Mouse (Mus musculus) liver, embryonic 11.5 days (tissue): ENCODE data around the gene Myrf. TPM values are rescaled to one million over a fixed set of nuclear protein-coding genes. Genes with fewer than 3 reads are reported as not detected.

Experiments used
- ATAC-seq: fragments of 200-750 bp; cut with Nextera tagmentation; replicated peaks from 2 replicates; pipeline ENCODE4 v1.8.0; 2017; ENCODE audit warnings: moderate number of reproducible peaks, mild to moderate bottlenecking, moderate TSS enrichment, moderate library complexity; ENCODE audit not compliant: low FRiP score
- DNase-seq: peaks from one replicate; pipeline ENCODE4 v3.0.0-alpha.2; 2017; ENCODE audit warnings: low spot score
- H3K27ac ChIP-seq: fragments of 300-500 bp; sonication (generic); 2 replicates; pipeline ENCODE4 v1.5.1; 2014; ENCODE audit warnings: mild to moderate bottlenecking, low read depth, low read length, control low read depth
- H3K27me3 ChIP-seq: fragments of 300-500 bp; sonication (generic); replicated peaks from 2 replicates; pipeline ENCODE4 v1.6.1; 2014; ENCODE audit warnings: low read length, mixed read lengths; ENCODE audit not compliant: control insufficient read depth, insufficient read depth
- H3K36me3 ChIP-seq: fragments of 300-500 bp; sonication (generic); 2 replicates; pipeline ENCODE4 v1.6.1; 2014; ENCODE audit warnings: mild to moderate bottlenecking, low read length, moderate library complexity, mixed read lengths; ENCODE audit not compliant: control insufficient read depth, insufficient read depth
- H3K4me1 ChIP-seq: fragments of 300-500 bp; sonication (generic); replicated peaks from 2 replicates; pipeline ENCODE4 v1.6.1; 2014; ENCODE audit warnings: low read length, mixed read lengths; ENCODE audit not compliant: control insufficient read depth, insufficient read depth
- H3K4me2 ChIP-seq: fragments of 300-500 bp; sonication (generic); 2 replicates; pipeline ENCODE4 v1.6.1; 2014; ENCODE audit warnings: mild to moderate bottlenecking, control low read depth, moderate library complexity
- H3K4me3 ChIP-seq: fragments of 300-500 bp; sonication (generic); 2 replicates; pipeline ENCODE4 v1.5.1; 2014; ENCODE audit warnings: low read depth, low read length, control low read depth
- H3K9ac ChIP-seq: fragments of 300-500 bp; sonication (generic); 2 replicates; pipeline ENCODE4 v1.6.1; 2014; ENCODE audit warnings: low read depth, low read length, control low read depth
- H3K9me3 ChIP-seq: fragments of 300-500 bp; sonication (generic); 2 replicates; pipeline ENCODE4 v1.6.1; 2016; ENCODE audit warnings: low read length, inconsistent platforms, mixed read lengths; ENCODE audit not compliant: control insufficient read depth
- WGBS: fragments of 180-500 bp; shearing (Covaris S2); extraction: QIAGEN DNeasy Blood & Tissue Kit; methylation state at CpG from one replicate; pipeline ENCODE4 v1.1.7; 2014; 5-methylcytosine and 5-hydroxymethylcytosine counted together
- polyA plus RNA-seq: library from polyadenylated mRNA; unstranded; fragments of >200 nt; fragmentation: Nextera tagmentation; extraction: Ambion mirVana; gene quantifications from 2 replicates; pipeline ENCODE4 v1.2.1, GENCODE M21; 2014

The Myrf gene
- polyA plus RNA-seq, 1 experiment from 2014 or later: 24.1 TPM

GRCm38 (mm10) chr19:10185876-10186275, 54.7 kb downstream of the Myrf start:
- H3K9me3 ChIP-seq: no peaks in the 10 kb centered on the region
- no peak for ATAC-seq
- peaks cover 9% of the 10 kb centered on the region for H3K4me1 ChIP-seq
- 93% methylated on average over 3 of the region's 3 CpGs for WGBS
- no peak overlapping the region for H3K4me3 ChIP-seq
- no peak overlapping the region for H3K4me2 ChIP-seq
- H3K9ac ChIP-seq: no peak overlapping the region; the same call in 1 of the 2 replicates
- no peaks in the 10 kb centered on the region for H3K27me3 ChIP-seq
- peaks cover 51% of the 10 kb centered on the region for H3K36me3 ChIP-seq
- DNase-seq: no peak
- H3K27ac ChIP-seq: no peak overlapping the region

- H3K9ac ChIP-seq: peak overlapping the region; percentile 95
- H3K4me3 ChIP-seq: peak overlapping the region; percentile 86
- H3K36me3 ChIP-seq: peaks cover 36% of the 10 kb centered on the region
- H3K27ac ChIP-seq: peak overlapping the region; percentile 87; the same call in 1 of the 2 replicates
- no peaks in the 10 kb centered on the region for H3K9me3 ChIP-seq
- DNase-seq: no peak
- 34% methylated on average over 12 of the region's 12 CpGs for WGBS
- H3K4me1 ChIP-seq: peaks cover 9% of the 10 kb centered on the region
- peak; percentile 12; the same call in 1 of the 2 replicates for ATAC-seq
- H3K4me2 ChIP-seq: peak overlapping the region; percentile 93
- H3K27me3 ChIP-seq: no peaks in the 10 kb centered on the region
These were observed 56.5 kb downstream of the Myrf start for GRCm38 (mm10) chr19:10184096-10184495.

- H3K27me3 ChIP-seq: no peaks in the 10 kb centered on the region
- ATAC-seq (peak; percentile 56), DNase-seq (peak; percentile 73)
- no peaks in the 10 kb centered on the region for H3K9me3 ChIP-seq
- WGBS: 2% methylated on average over 35 of the region's 35 CpGs
- peaks cover 9% of the 10 kb centered on the region for H3K4me1 ChIP-seq
- H3K36me3 ChIP-seq: peaks cover 29% of the 10 kb centered on the region
- H3K4me3 ChIP-seq: peak overlapping the region; percentile 86
- H3K4me2 ChIP-seq: peak overlapping the region; percentile 93
- H3K9ac ChIP-seq: peak overlapping the region; percentile 95
- peak overlapping the region; percentile 87 for H3K27ac ChIP-seq
These were observed 57.1 kb downstream of the Myrf start for GRCm38 (mm10) chr19:10183299-10183983.

GRCm38 (mm10) chr19:10182670-10183298, 57.8 kb downstream of the Myrf start, which contains the start of gene Fads1:
TSS of gene Fads1 (plus strand) at chr19:10182888.
- Histone ChIP-seq H3K4me3 (peak within 1 kb of the TSS; percentile 86), H3K9me3 (no peaks in the 10 kb centered on the region), H3K4me1 (peaks cover 9% of the 10 kb centered on the region), H3K4me2 (peak within 1 kb of the TSS; percentile 93), H3K27ac (peak within 1 kb of the TSS; percentile 87), H3K9ac (peak within 1 kb of the TSS; percentile 95), H3K27me3 (no peaks in the 10 kb centered on the region), H3K36me3 (peaks cover 24% of the 10 kb centered on the region)
- peak; percentile 95 for ATAC-seq
- DNase-seq: peak; percentile 93
- under 1% methylated on average over 70 of the region's 70 CpGs for WGBS

- peak overlapping the region; percentile 95 for H3K9ac ChIP-seq
- peak overlapping the region; percentile 86 for H3K4me3 ChIP-seq
- H3K9me3 ChIP-seq: no peaks in the 10 kb centered on the region
- H3K27me3 ChIP-seq: no peaks in the 10 kb centered on the region
- peak overlapping the region; percentile 93 for H3K4me2 ChIP-seq
- ATAC-seq (peak; percentile 4; the same call in 1 of the 2 replicates), DNase-seq (no peak)
- WGBS: 27% methylated on average over 7 of the region's 7 CpGs
- peak overlapping the region; percentile 87 for H3K27ac ChIP-seq
- H3K36me3 ChIP-seq: peaks cover 18% of the 10 kb centered on the region
- peaks cover 9% of the 10 kb centered on the region for H3K4me1 ChIP-seq
These were observed 58.4 kb downstream of the Myrf start for GRCm38 (mm10) chr19:10182142-10182541.

GRCm38 (mm10) chr19:10181225-10181624, 59.3 kb downstream of the Myrf start:
- DNase-seq (no peak), ATAC-seq (no peak)
- Histone ChIP-seq H3K27ac (no peak overlapping the region), H3K9me3 (no peaks in the 10 kb centered on the region), H3K4me3 (no peak overlapping the region), H3K4me2 (no peak overlapping the region), H3K36me3 (peaks cover 10% of the 10 kb centered on the region; the same call in 1 of the 2 replicates), H3K4me1 (peaks cover 12% of the 10 kb centered on the region), H3K27me3 (no peaks in the 10 kb centered on the region), H3K9ac (no peak overlapping the region)
- 93% methylated on average over 7 of the region's 7 CpGs for WGBS

GRCm38 (mm10) chr19:10176941-10177372, 63.6 kb downstream of the Myrf start:
- H3K9ac ChIP-seq: no peak overlapping the region
- H3K4me2 ChIP-seq: no peak overlapping the region
- H3K4me1 ChIP-seq: peaks cover 24% of the 10 kb centered on the region
- H3K4me3 ChIP-seq: no peak overlapping the region
- no peaks in the 10 kb centered on the region for H3K36me3 ChIP-seq
- H3K9me3 ChIP-seq: no peaks in the 10 kb centered on the region
- ATAC-seq: no peak
- H3K27me3 ChIP-seq: no peaks in the 10 kb centered on the region
- 46% methylated on average over 7 of the region's 7 CpGs for WGBS
- no peak for DNase-seq
- H3K27ac ChIP-seq: no peak overlapping the region

- Histone ChIP-seq H3K9ac (no peak overlapping the region), H3K27ac (no peak overlapping the region), H3K4me3 (no peak overlapping the region), H3K36me3 (no peaks in the 10 kb centered on the region), H3K4me1 (peaks cover 28% of the 10 kb centered on the region), H3K4me2 (no peak overlapping the region), H3K27me3 (no peaks in the 10 kb centered on the region), H3K9me3 (no peaks in the 10 kb centered on the region)
- WGBS: 92% methylated on average over 1 of the region's 1 CpGs
- DNase-seq (peak; percentile 11), ATAC-seq (no peak)
These were observed 64.1 kb downstream of the Myrf start for GRCm38 (mm10) chr19:10176477-10176876.
